Mouse (Mus musculus) forebrain, embryonic 14.5 days (tissue): Measurements from ENCODE around the gene Adamtsl3. TPM values are rescaled to one million over a fixed set of nuclear protein-coding genes. Genes with fewer than 3 reads are reported as not detected.

Experiments used
- ATAC-seq: fragments of 200-750 bp; cut with Nextera tagmentation; 2 replicates; pipeline ENCODE4 v1.8.0; 2017; ENCODE audit warnings: mild to moderate bottlenecking, moderate library complexity
- DNase-seq: peaks from one replicate; pipeline ENCODE4 v3.0.0-alpha.2; 2015; ENCODE audit warnings: low spot score
- H3K27ac ChIP-seq: fragments of 300-500 bp; sonication (generic); 2 replicates; pipeline ENCODE4 v1.5.1; 2014; ENCODE audit warnings: low read depth, mild to moderate bottlenecking, control low read depth, low read length, moderate library complexity
- H3K27me3 ChIP-seq: fragments of 300-500 bp; sonication (generic); replicated peaks from 2 replicates; pipeline ENCODE4 v1.6.1; 2014; ENCODE audit warnings: low read length, control low read depth, mixed read lengths; ENCODE audit not compliant: control insufficient read depth, insufficient read depth
- H3K36me3 ChIP-seq: fragments of 300-500 bp; sonication (generic); 2 replicates; pipeline ENCODE4 v1.6.1; 2014; ENCODE audit warnings: low read length, control low read depth; ENCODE audit not compliant: control insufficient read depth, insufficient read depth
- H3K4me1 ChIP-seq: fragments of 300-500 bp; sonication (generic); 2 replicates; pipeline ENCODE4 v1.6.1; 2014; ENCODE audit warnings: antibody characterized with exemption, low read length, control low read depth; ENCODE audit not compliant: control insufficient read depth, insufficient read depth
- H3K4me2 ChIP-seq: fragments of 300-500 bp; sonication (generic); 2 replicates; pipeline ENCODE4 v1.6.1; 2014; ENCODE audit warnings: mild to moderate bottlenecking, control low read depth, low read length
- H3K4me3 ChIP-seq: fragments of 300-500 bp; sonication (generic); 2 replicates; pipeline ENCODE4 v1.5.1; 2014; ENCODE audit warnings: low read depth, low read length, control low read depth
- H3K9ac ChIP-seq: fragments of 300-500 bp; sonication (generic); 2 replicates; pipeline ENCODE4 v1.6.1; 2014; ENCODE audit warnings: mild to moderate bottlenecking, low read length, control low read depth, moderate library complexity
- H3K9me3 ChIP-seq: fragments of 300-500 bp; sonication (generic); replicated peaks from 2 replicates; pipeline ENCODE4 v1.6.1; 2016; ENCODE audit warnings: low read length, control low read depth, mixed read lengths; ENCODE audit not compliant: control insufficient read depth
- WGBS: fragments of 180-500 bp; shearing (Covaris S2); extraction: QIAGEN DNeasy Blood & Tissue Kit; methylation state at CpG from one replicate; pipeline ENCODE4 v1.1.7; 2014; 5-methylcytosine and 5-hydroxymethylcytosine counted together
- polyA plus RNA-seq: library from polyadenylated mRNA; unstranded; fragments of >200 nt; fragmentation: Nextera tagmentation; extraction: Ambion mirVana; gene quantifications from 2 replicates; pipeline ENCODE4 v1.2.1, GENCODE M21; 2014

The Adamtsl3 gene
- 0.51 and 0.57 TPM in 2 replicates for polyA plus RNA-seq

DNA sequence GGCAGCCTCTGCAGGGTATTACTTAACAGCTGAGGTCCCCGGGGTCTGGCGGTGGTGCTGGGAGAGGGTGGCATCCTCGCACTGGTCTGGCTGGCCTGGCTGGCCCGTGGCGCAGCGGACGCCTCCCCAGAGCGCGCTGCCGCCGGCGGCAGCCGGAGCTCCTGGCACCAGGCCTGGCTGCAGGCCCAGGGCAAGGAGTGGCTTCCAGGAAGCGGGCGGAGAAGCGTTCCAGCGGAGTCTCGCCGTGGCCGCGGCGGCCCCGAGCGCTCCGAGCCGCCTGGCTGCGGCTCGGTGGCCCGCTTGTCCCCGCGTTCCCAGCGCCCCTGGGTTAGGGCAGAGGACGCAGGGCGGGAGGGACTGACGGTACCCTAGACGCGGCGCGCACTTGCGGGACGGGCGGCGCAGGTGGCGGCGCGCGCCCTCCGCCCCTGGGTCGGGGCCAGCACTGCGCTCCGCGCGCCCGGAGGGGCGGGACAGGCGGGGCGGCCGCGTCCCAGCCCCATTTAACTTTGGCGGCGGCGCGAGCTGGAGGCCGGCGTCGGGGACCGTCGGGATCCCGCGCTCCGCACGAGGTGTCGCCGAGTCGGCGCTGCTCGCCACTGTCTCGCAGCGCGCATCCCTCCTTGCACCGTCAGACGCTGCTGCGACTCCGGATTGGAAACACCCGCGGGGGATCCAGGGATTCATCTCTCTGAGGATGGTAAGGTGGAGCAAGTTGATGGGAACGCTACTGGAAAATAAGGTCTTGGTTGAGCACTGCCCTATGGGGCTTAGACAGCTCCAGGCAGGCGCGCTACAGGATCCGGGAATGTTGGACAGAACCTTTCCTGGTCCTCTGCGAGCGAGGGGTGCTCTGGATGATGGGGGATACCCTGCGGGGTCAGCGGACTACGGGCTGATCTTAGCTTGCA, at the start of gene Adamtsl3:
Gene Adamtsl3 (plus strand): TSS at position 484 of the 911 bp plus-strand sequence.
- Histone ChIP-seq H3K9me3 (no peaks in the 10 kb centered on the region), H3K9ac (peak within 1 kb of the TSS; percentile 50), H3K4me1 (0 out of 2 replicates have a peak, but pooled peaks cover 7% of the 10 kb centered on the region), H3K4me2 (peak within 1 kb of the TSS; percentile 80), H3K4me3 (peak within 1 kb of the TSS; percentile 47), H3K27me3 (peaks cover 27% of the 10 kb centered on the region), H3K27ac (no peak within 1 kb of the TSS; the same call in 1 of the 2 replicates), H3K36me3 (no peaks in the 10 kb centered on the region)
- ATAC-seq: peak; percentile 65
- peak; percentile 65 for DNase-seq
- under 1% methylated on average over 77 of the region's 95 CpGs for WGBS

DNA sequence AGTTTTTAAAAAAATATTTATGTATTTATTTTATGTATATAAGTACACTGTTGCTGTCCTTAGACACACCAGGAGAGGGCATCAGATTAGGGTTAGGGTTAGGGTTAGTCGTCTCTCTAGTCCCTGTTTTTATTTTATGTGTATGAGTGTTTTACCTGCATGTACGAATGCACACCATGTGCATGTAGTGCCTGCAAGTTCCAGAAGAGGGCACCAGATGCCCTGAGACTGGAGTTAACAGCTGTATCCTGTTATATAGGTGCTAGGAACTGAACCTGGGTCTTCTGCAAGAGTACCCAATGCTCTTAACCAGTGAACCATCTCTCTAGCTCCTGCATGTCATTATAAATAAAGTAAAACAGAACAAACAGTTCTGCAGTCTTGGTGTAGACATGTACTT, 48.3 kb upstream of the Adamtsl3 start:
- Histone ChIP-seq H3K4me3 (no peak overlapping the region), H3K27ac (no peak overlapping the region), H3K27me3 (no peaks in the 10 kb centered on the region), H3K4me1 (no peaks in the 10 kb centered on the region), H3K4me2 (no peak overlapping the region), H3K36me3 (no peaks in the 10 kb centered on the region), H3K9ac (no peak overlapping the region), H3K9me3 (no peaks in the 10 kb centered on the region)
- no peak for ATAC-seq
- WGBS: 91% methylated on average over 2 of the region's 2 CpGs
- no peak for DNase-seq

DNA sequence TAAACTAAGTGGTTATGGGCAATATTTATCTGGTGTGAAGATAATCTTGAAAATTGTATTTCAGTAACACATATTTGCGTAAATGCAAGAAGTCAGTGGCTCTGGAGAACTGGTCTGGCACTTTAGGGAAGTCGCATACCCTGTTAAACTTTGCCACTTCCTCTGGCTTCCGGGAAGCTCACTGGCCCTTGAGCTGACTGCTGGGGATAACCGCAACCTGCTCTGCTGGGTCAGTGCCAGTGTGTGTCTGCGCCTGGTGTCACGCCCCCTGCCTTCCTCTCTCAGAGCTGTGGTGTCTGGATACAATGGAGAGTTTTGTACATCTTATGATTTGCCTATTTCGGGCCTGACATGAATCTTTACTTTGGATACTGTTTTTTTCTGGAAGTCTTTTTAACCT, 42.1 kb upstream of the Adamtsl3 start:
- Histone ChIP-seq H3K27me3 (no peaks in the 10 kb centered on the region), H3K4me1 (no peaks in the 10 kb centered on the region; the same call in 1 of the 2 replicates), H3K9ac (no peak overlapping the region), H3K27ac (no peak overlapping the region), H3K9me3 (no peaks in the 10 kb centered on the region), H3K4me2 (no peak overlapping the region), H3K4me3 (no peak overlapping the region), H3K36me3 (no peaks in the 10 kb centered on the region)
- 69% methylated on average over 7 of the region's 7 CpGs for WGBS
- ATAC-seq (no peak), DNase-seq (no peak)

DNA sequence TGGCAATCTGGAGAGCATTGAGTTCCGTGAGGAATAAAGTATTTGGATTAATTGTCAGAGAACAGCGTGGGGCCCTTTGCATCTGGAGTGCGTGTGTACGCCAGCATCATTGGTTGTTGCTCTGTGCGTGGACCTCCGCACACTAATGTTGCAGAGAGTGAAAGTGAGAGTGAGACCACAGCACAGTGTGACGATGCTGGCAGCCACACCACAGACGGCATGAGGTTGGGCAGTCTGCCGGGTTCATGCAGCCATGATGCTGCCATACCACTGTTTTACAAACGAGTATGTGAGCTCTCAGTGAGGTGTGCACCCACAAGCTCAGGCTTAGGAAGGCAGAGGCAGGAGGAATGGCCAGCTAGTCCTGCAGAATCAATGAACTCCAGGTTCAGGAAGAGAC, 41.4 kb upstream of the Adamtsl3 start:
- no peaks in the 10 kb centered on the region for H3K27me3 ChIP-seq
- no peaks in the 10 kb centered on the region for H3K9me3 ChIP-seq
- no peaks in the 10 kb centered on the region for H3K36me3 ChIP-seq
- 47% methylated on average over 10 of the region's 10 CpGs for WGBS
- ATAC-seq (no peak), DNase-seq (no peak)
- H3K9ac ChIP-seq: no peak overlapping the region
- no peak overlapping the region for H3K4me2 ChIP-seq
- H3K4me3 ChIP-seq: no peak overlapping the region
- no peak overlapping the region for H3K27ac ChIP-seq
- H3K4me1 ChIP-seq: no peaks in the 10 kb centered on the region; the same call in 1 of the 2 replicates

DNA sequence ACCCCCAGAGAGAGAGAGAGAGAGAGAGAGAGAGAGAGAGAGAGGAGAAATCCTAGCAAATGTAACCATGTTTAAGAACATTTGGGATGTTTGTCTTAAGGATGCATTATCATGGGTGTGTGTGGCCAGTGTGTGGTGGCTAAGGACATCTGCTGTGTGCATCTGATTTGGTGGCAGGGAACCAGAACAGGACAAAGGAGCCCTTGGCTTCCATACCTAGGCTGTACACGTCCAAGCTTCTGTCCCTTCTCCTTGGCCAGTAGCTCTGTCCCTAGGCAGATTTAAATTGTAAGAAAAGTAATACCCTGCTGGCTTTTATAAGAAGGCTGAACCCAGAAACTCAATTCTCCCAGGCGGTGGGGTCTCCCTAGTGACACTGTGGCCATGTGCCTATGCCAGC, 40.9 kb upstream of the Adamtsl3 start:
- no peak overlapping the region for H3K27ac ChIP-seq
- H3K4me1 ChIP-seq: no peaks in the 10 kb centered on the region; the same call in 1 of the 2 replicates
- no peak overlapping the region for H3K4me3 ChIP-seq
- no peak overlapping the region for H3K9ac ChIP-seq
- no peak overlapping the region for H3K4me2 ChIP-seq
- no peaks in the 10 kb centered on the region for H3K36me3 ChIP-seq
- ATAC-seq (no peak), DNase-seq (no peak)
- 63% methylated on average over 2 of the region's 2 CpGs for WGBS
- H3K27me3 ChIP-seq: no peaks in the 10 kb centered on the region
- no peaks in the 10 kb centered on the region for H3K9me3 ChIP-seq

DNA sequence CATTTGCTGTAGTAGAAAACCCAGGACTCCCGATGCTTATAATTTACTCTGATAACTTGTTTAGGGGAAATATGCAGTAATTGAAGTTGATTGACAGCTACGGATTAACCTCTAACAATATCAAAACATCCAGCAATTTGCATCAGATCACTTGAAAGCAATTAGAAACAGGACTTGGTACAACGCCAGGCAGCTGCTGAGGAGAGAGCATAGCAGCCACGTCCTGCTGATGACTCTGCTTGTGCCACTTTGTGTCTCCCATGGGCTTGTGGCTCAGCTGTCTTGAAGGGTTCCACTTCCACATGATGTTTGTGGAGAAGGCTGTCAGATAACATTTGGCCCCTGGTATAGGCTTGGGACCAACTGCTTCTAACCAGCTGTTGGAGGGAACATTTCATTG, 27.1 kb upstream of the Adamtsl3 start:
- no peak overlapping the region for H3K27ac ChIP-seq
- DNase-seq (peak; percentile 78), ATAC-seq (peak; percentile 79)
- no peak overlapping the region for H3K4me3 ChIP-seq
- 29% methylated on average over 4 of the region's 4 CpGs for WGBS
- no peaks in the 10 kb centered on the region for H3K27me3 ChIP-seq
- H3K9me3 ChIP-seq: no peaks in the 10 kb centered on the region
- H3K4me1 ChIP-seq: 0 out of 2 replicates have a peak, but pooled peaks cover 2% of the 10 kb centered on the region
- no peaks in the 10 kb centered on the region for H3K36me3 ChIP-seq
- no peak overlapping the region for H3K9ac ChIP-seq
- H3K4me2 ChIP-seq: no peak overlapping the region

DNA sequence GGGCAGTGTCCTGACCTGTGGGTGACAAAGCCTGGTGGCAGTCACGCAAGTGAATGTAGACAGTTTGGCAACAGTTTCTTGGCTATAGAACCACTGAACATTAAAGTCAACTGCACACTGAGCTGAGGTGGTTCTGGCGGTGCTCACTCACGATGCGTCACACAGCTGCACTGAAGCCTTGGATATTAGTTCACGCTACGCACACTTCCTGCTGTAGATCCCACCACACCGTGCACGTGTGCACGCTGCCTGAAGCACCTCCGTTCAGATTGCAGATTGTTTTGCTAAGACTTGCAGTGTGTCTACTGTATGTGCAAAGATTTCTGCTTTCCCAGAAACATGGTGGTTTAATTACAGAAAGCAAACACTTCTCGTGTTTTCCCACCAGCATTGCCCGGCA, 17.0 kb upstream of the Adamtsl3 start:
- ATAC-seq (no peak), DNase-seq (no peak)
- no peak overlapping the region for H3K27ac ChIP-seq
- H3K27me3 ChIP-seq: no peaks in the 10 kb centered on the region
- H3K9me3 ChIP-seq: no peaks in the 10 kb centered on the region
- 93% methylated on average over 12 of the region's 12 CpGs for WGBS
- no peak overlapping the region for H3K4me2 ChIP-seq
- no peak overlapping the region for H3K9ac ChIP-seq
- H3K4me1 ChIP-seq: no peaks in the 10 kb centered on the region
- H3K4me3 ChIP-seq: no peak overlapping the region
- H3K36me3 ChIP-seq: no peaks in the 10 kb centered on the region

DNA sequence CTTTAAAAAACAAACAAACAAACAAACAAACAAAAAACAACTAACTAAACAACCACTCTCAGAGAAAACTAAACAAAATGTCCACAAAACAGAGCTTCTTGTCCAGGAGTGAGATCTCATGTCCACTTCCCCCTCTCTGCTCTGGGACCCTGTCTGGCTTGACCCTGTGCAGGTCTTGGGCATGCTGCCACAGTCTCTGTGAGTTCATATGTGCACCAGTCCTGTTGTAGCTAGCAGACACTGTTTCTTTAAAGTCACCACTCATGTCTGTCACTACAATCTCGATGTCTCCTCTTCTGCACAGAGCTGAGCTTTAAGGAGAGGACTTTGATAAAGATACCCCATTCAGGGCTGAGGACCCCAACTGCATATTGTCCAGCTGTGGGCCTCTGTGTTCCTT, 8.9 kb upstream of the Adamtsl3 start:
- Histone ChIP-seq H3K4me3 (no peak overlapping the region), H3K9ac (no peak overlapping the region), H3K4me1 (no peaks in the 10 kb centered on the region), H3K27me3 (no peaks in the 10 kb centered on the region), H3K4me2 (no peak overlapping the region), H3K9me3 (no peaks in the 10 kb centered on the region), H3K27ac (no peak overlapping the region), H3K36me3 (no peaks in the 10 kb centered on the region)
- DNase-seq (no peak), ATAC-seq (no peak)
- WGBS: 59% methylated on average over 1 of the region's 1 CpGs

DNA sequence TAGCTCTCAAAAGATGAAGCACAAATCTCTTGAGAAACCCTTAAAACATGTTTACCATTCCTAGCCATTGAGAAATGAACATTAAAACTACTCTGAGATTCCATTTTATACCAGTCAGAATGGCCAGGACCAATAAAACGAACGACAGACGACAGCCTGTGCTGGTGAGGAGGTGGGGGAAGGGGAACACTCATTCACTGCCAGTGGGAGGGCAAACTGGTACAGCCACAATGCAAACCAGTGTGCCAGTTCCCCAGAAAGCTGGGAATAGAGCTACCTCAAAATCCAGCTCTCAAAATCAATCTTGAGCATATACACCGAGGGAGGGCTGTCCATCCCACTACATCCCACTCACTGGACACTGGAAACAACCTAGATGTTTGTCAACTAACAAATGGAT, 8.3 kb upstream of the Adamtsl3 start:
- 54% methylated on average over 4 of the region's 4 CpGs for WGBS
- no peak for ATAC-seq
- H3K9me3 ChIP-seq: no peaks in the 10 kb centered on the region
- H3K27me3 ChIP-seq: no peaks in the 10 kb centered on the region
- no peak for DNase-seq
- H3K27ac ChIP-seq: no peak overlapping the region
- H3K4me3 ChIP-seq: no peak overlapping the region
- no peaks in the 10 kb centered on the region for H3K4me1 ChIP-seq
- no peak overlapping the region for H3K9ac ChIP-seq
- H3K36me3 ChIP-seq: no peaks in the 10 kb centered on the region
- H3K4me2 ChIP-seq: no peak overlapping the region
